Mouse (Mus musculus) lung, embryonic 14.5 days (tissue): ENCODE measurements at regions not wholly inside any gene's neighbourhood (a gene's known extent, or its start where the extent isn't known, plus 50 kb on each side); places are given as distances from the start of the nearest gene placed in this dataset.

ENCODE experiments used
- ATAC-seq: fragments of 200-750 bp; cut with Nextera tagmentation; 2 replicates; pipeline ENCODE4 v1.8.0; 2017; ENCODE audit warnings: mild to moderate bottlenecking, moderate TSS enrichment, moderate library complexity; ENCODE audit not compliant: insufficient read depth
- DNase-seq: peaks from one replicate; pipeline ENCODE4 v3.0.0-alpha.2; 2015
- H3K27ac ChIP-seq: fragments of 300-500 bp; sonication (generic); 2 replicates; pipeline ENCODE4 v1.5.1; 2014; ENCODE audit warnings: low read depth, mild to moderate bottlenecking, moderate library complexity
- H3K27me3 ChIP-seq: fragments of 300-500 bp; sonication (generic); 2 replicates; pipeline ENCODE4 v1.6.1; 2014; ENCODE audit warnings: low read length, control low read depth; ENCODE audit not compliant: insufficient read depth
- H3K36me3 ChIP-seq: fragments of 300-500 bp; sonication (generic); 2 replicates; pipeline ENCODE4 v1.6.1; 2014; ENCODE audit warnings: control low read depth; ENCODE audit not compliant: insufficient read depth
- H3K4me1 ChIP-seq: fragments of 300-500 bp; sonication (generic); 2 replicates; pipeline ENCODE4 v1.6.1; 2014; ENCODE audit warnings: antibody characterized with exemption, control low read depth; ENCODE audit not compliant: insufficient read depth
- H3K4me2 ChIP-seq: fragments of 300-500 bp; sonication (generic); 2 replicates; pipeline ENCODE4 v1.6.1; 2014; ENCODE audit warnings: mild to moderate bottlenecking
- H3K4me3 ChIP-seq: fragments of 300-500 bp; sonication (generic); 2 replicates; pipeline ENCODE4 v1.5.1; 2014; ENCODE audit warnings: low read depth, low read length
- H3K9ac ChIP-seq: fragments of 300-500 bp; sonication (generic); 2 replicates; pipeline ENCODE4 v1.6.1; 2014
- H3K9me3 ChIP-seq: fragments of 300-500 bp; sonication (generic); 2 replicates; pipeline ENCODE4 v1.6.1; 2016; ENCODE audit warnings: low read depth, low read length, control low read depth
- CTCF ChIP-seq: IDR thresholded peaks from 2 replicates; pipeline ENCODE4 v1.5.1; 2016; ENCODE audit warnings: antibody characterized with exemption, low read depth
- WGBS: fragments of 180-500 bp; shearing (Covaris S2); extraction: QIAGEN DNeasy Blood & Tissue Kit; methylation state at CpG from one replicate; pipeline ENCODE4 v1.1.7; 2014; 5-methylcytosine and 5-hydroxymethylcytosine counted together

DNA sequence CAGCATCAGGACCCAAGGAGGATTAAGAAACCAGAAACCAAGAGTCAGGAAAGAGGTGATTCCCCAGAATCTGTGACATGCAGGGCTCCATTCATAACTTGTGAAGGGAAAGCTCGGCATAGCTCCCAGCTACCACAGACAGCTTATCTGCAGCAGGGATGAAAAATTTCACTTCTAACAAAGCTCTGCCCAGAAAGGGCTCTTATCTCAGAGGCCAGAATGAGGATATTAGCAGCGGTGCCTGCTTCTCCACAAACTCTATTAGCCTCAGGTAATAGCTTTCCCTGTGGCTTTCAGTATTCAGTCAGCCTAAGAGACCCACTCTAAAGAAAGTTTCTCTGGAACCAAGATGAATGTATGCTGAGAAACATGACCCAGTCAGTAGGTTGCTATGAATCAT is 636.9 kb upstream of the Id2 start:
- no peak overlapping the region for H3K4me3 ChIP-seq
- H3K27me3 ChIP-seq: no peaks in the 10 kb centered on the region
- no peak for ATAC-seq
- H3K4me1 ChIP-seq: no peaks in the 10 kb centered on the region
- H3K9me3 ChIP-seq: peaks cover 4% of the 10 kb centered on the region; the same call in 1 of the 2 replicates
- no peaks in the 10 kb centered on the region for H3K36me3 ChIP-seq
- no peak overlapping the region for H3K4me2 ChIP-seq
- no peak for TF ChIP-seq CTCF
- no peak for DNase-seq
- no peak overlapping the region for H3K27ac ChIP-seq
- no peak overlapping the region for H3K9ac ChIP-seq
- WGBS: 10% methylated on average over 2 of the region's 2 CpGs

DNA sequence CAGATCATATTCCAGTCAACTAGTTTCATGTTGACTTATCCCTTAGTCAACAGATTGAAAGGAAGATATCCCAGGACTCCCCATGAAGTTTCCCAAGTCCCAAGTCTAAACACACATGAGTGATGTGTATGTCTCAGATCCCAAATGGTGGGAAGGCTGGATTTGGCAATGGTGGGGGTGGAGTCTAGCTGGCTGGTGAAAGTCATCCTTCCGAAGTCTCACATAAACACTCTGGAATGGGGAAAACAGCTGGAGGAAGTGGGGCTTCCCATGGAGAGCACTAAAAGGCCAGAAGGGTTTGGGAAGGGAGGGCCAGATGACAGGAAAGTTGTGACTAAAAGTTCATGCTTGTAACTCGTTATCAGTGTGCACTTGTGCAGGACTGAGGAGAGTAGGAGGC is 628.8 kb upstream of the Id2 start:
- H3K4me3 ChIP-seq: no peak overlapping the region
- no peaks in the 10 kb centered on the region for H3K27me3 ChIP-seq
- no peaks in the 10 kb centered on the region for H3K9me3 ChIP-seq
- no peak overlapping the region for H3K4me2 ChIP-seq
- no peak overlapping the region for H3K9ac ChIP-seq
- TF ChIP-seq CTCF: no peak
- ATAC-seq: peak; percentile 69
- WGBS: 18% methylated on average over 2 of the region's 2 CpGs
- H3K4me1 ChIP-seq: no peaks in the 10 kb centered on the region
- DNase-seq: peak; percentile 70
- H3K36me3 ChIP-seq: no peaks in the 10 kb centered on the region
- H3K27ac ChIP-seq: no peak overlapping the region

DNA sequence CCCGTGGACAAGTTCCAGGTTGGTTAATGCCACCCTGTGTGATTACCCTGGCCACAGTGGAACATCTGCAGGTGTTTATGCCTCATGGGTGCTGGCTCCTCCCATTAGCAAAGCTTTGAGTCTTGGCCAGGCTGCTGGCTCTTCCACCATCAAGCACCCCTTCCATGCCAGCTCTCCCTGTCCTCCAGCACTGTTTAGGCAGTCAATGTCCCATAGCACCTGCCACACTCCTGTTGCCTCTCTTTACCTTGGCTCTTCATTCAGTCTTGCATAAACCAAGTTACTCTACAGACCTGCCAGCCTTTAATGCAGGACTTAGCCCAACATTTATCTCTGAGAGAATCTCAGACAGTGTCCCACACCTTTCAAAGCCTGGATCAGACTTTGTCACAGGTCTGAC is 614.2 kb upstream of the Id2 start:
- Histone ChIP-seq H3K9ac (no peak overlapping the region), H3K27me3 (no peaks in the 10 kb centered on the region), H3K4me1 (no peaks in the 10 kb centered on the region), H3K4me3 (no peak overlapping the region), H3K36me3 (no peaks in the 10 kb centered on the region), H3K4me2 (no peak overlapping the region), H3K9me3 (no peaks in the 10 kb centered on the region), H3K27ac (no peak overlapping the region)
- 82% methylated on average over 1 of the region's 1 CpGs for WGBS
- DNase-seq (no peak), ATAC-seq (no peak)
- no peak for TF ChIP-seq CTCF

DNA sequence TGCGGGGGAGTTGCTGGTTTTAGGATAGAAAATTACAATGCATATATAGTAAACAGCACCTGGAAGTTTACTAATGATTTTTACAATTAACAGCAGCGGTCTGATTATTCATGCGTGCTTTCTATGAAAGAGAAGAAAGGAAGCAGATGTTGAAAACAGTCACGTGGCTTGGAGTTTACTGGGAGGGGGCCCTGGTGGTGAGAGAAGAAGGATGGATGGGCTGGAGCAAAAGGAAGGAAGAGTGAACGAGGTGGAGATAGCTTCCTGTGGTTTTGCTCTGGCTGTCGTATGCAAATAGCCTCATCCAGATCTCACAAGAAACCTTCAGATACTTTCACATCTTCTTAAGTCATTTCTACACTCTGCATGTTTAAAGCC is 606.1 kb upstream of the Id2 start:
- DNase-seq (no peak), ATAC-seq (no peak)
- H3K4me1 ChIP-seq: no peaks in the 10 kb centered on the region
- H3K36me3 ChIP-seq: no peaks in the 10 kb centered on the region
- 23% methylated on average over 6 of the region's 6 CpGs for WGBS
- no peak for TF ChIP-seq CTCF
- no peak overlapping the region for H3K27ac ChIP-seq
- H3K4me2 ChIP-seq: peak overlapping the region; percentile 16
- no peaks in the 10 kb centered on the region for H3K9me3 ChIP-seq
- H3K4me3 ChIP-seq: no peak overlapping the region
- no peak overlapping the region for H3K9ac ChIP-seq
- no peaks in the 10 kb centered on the region for H3K27me3 ChIP-seq

DNA sequence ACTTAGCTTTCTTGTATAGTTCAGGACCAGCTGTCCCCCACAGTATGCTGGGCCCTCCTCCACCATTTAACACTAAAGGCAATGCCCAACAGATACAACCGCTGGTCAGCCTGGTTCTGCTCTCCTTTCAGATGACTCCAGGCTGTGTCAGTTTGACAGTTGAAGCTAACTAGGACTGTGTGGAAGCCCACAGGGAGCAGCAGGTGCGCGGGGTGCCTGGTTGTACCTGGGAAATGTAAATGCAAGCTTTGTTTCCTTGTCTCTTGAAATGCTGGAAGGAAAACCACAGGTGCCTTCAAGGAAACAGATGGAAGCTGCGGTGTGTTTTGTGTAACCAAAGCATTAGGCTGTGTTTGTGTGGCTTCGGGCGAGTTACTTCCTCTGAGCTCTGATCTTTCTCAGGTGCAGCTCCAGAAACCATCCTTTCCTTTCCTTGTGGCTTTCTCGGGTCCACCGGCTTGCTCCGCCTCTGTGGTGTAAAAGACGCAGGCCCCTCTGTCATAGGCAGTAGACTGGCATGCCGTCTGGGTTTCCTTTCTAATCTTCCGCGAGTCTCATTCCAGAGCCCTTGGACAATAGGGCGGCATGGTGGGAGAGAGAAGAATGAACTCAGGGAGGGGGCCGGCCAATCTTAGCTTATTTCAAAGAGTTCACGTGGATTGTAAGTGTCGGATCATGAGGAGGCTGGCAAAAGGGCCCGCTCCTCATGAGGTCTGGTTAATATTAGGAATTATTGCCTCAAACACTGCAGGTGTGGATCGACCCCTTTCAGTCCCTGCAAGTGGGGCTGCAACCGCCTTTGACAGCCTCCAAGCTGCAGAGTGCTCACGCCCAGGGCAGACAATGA is 605.5 kb upstream of the Id2 start:
- ATAC-seq: no peak
- WGBS: 27% methylated on average over 21 of the region's 21 CpGs
- H3K9ac ChIP-seq: no peak overlapping the region
- DNase-seq: peak; percentile 3
- H3K4me3 ChIP-seq: no peak overlapping the region
- H3K9me3 ChIP-seq: no peaks in the 10 kb centered on the region
- no peaks in the 10 kb centered on the region for H3K27me3 ChIP-seq
- H3K27ac ChIP-seq: no peak overlapping the region
- TF ChIP-seq CTCF: no peak
- H3K4me2 ChIP-seq: peak overlapping the region; percentile 16
- H3K4me1 ChIP-seq: no peaks in the 10 kb centered on the region
- H3K36me3 ChIP-seq: no peaks in the 10 kb centered on the region

DNA sequence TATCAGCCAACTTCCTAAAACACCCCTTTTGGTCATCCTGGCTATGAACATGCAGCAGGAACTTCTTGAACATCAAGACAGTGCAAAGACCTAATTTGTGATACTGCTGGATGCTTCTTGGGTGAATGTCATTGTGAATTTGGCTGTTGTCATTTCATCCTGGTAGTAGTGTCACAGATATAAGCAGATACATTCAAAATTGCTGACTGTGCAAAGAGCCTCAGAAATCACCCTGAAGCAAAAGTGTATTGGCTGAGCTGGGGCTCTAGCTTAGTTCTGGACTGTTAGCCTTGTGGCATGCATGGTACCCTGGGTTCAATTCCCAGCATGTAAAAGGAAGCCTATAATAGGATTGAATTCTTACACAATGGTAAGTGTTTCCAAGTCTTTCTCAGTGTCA is 590.1 kb upstream of the Id2 start:
- Histone ChIP-seq H3K9ac (no peak overlapping the region), H3K36me3 (no peaks in the 10 kb centered on the region), H3K4me2 (no peak overlapping the region), H3K27me3 (no peaks in the 10 kb centered on the region), H3K4me3 (no peak overlapping the region), H3K4me1 (no peaks in the 10 kb centered on the region), H3K27ac (no peak overlapping the region), H3K9me3 (no peaks in the 10 kb centered on the region)
- no peak for ATAC-seq
- TF ChIP-seq CTCF: no peak
- DNase-seq: no peak

DNA sequence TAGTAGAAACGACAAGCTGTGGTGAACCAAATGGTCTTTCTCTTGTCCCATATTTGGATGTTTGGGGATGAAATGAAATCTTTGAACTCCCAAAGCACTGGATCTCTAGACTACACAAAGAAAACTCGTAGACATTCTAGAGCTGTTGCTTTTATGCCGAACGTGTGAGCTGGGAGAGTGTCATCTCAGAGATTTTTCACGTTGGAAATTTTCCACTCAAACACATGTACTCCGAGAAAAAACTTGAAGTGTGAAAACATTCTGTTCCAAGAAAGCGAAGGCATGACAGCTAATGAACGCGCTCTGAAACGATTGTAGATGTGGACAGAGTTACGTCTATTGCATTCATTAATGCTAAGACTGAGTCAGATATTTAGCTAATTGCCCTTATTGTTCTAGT is 579.7 kb upstream of the Id2 start:
- Histone ChIP-seq H3K36me3 (no peaks in the 10 kb centered on the region), H3K4me3 (no peak overlapping the region), H3K27ac (no peak overlapping the region), H3K4me1 (no peaks in the 10 kb centered on the region), H3K4me2 (no peak overlapping the region), H3K9me3 (no peaks in the 10 kb centered on the region), H3K9ac (no peak overlapping the region), H3K27me3 (no peaks in the 10 kb centered on the region)
- 72% methylated on average over 11 of the region's 11 CpGs for WGBS
- DNase-seq (no peak), ATAC-seq (no peak)
- TF ChIP-seq CTCF: no peak

DNA sequence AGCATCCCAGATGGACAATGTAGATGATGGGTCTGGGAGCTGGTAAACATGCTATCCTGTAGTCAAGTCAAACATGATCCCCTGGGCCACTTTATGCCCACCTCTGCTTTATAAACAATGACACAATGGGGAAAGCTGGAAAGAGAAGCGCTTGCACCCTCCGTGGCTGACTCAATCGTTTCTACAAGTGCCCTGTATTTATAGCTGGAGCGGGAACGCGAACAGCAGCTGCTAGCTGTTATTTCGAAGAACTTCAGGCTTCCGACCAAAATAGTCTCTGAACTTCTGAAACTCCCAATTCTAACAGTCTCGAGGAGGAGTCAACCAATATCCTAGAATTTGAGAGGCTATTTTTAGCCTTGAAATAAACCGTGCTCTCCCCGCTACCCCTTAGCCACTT is 571.4 kb upstream of the Id2 start:
- DNase-seq (no peak), ATAC-seq (no peak)
- TF ChIP-seq CTCF: no peak
- Histone ChIP-seq H3K27ac (no peak overlapping the region), H3K27me3 (no peaks in the 10 kb centered on the region), H3K9ac (no peak overlapping the region), H3K4me3 (no peak overlapping the region), H3K4me1 (no peaks in the 10 kb centered on the region), H3K9me3 (no peaks in the 10 kb centered on the region), H3K4me2 (no peak overlapping the region), H3K36me3 (no peaks in the 10 kb centered on the region)
- 77% methylated on average over 11 of the region's 11 CpGs for WGBS
